In genomic region chr1:38014551-38015203, GRCm38 (mm10) we compare ENCODE assay signal across 28 mouse cellular contexts. TPM values are rescaled to one million over a fixed set of nuclear protein-coding genes. Genes with fewer than 3 reads are reported as not detected.
A peak's percentile ranks its signal among the peaks of the same experiment; 100 is the strongest.
DNase-seq lines count a peak whose midpoint lies in the region; ATAC-seq and TF ChIP-seq lines count a peak whose summit lies in the region.
"Had no signal": no experiment of that assay in that cellular context is flagged by ENCODE, and none has a peak within 500 bp of the region (broad histone marks: within the 10 kb centered on the region; RNA-seq: fewer than 3 reads in every experiment).

No protein-coding gene starts in this region.

- H3K27ac ChIP-seq in liver, embryonic 14.5 days, result peak overlapping the region; percentile 52
- H3K27ac ChIP-seq: embryonic facial prominence, embryonic 15.5 days; forebrain, embryonic 12.5 days; heart, adult 2 months; heart, embryonic 13.5 days; hindbrain, embryonic 15.5 days had no signal

- peaks cover 64% of the 10 kb centered on the region for H3K4me1 ChIP-seq in erythroblast, embryonic 14.5 days (ENCODE audit: control insufficient read depth)
- H3K4me1 ChIP-seq in liver, embryonic 14.5 days (replicated peaks; ENCODE audit: control insufficient read depth in 2 of 2, insufficient read depth in 2 of 2, low read length in 1 of 2), result peaks cover 48% of the 10 kb centered on the region in 2 experiments
- H3K4me1 ChIP-seq: embryonic facial prominence, embryonic 15.5 days; forebrain, embryonic 12.5 days; hindbrain, embryonic 15.5 days had no signal

- TF ChIP-seq EP300 in liver, embryonic 14.5 days (IDR thresholded peaks at IDR 0.05; ENCODE audit: low read depth), result peak; percentile 79

- no peak for ATAC-seq in erythroblast, adult 5-6 weeks (replicated peaks; ENCODE audit: low FRiP score, poor library complexity, severe bottlenecking)
- ATAC-seq in liver, embryonic 14.5 days (ENCODE audit: insufficient read depth), result peak; percentile 63
- ATAC-seq in megakaryocyte progenitor cell, adult 5-6 weeks (replicated peaks; ENCODE audit: poor library complexity), result peak; percentile 54
- ATAC-seq: activated CD4-positive, CD25-positive, alpha-beta regulatory T cell, adult 4 months; forebrain, embryonic 16.5 days; Patski had no signal

- H3K27me3 ChIP-seq in erythroblast, embryonic 14.5 days (ENCODE audit: control insufficient read depth), result no peaks in the 10 kb centered on the region
- H3K27me3 ChIP-seq in liver, embryonic 14.5 days (ENCODE audit: control insufficient read depth, insufficient read depth, low read length), result no peaks in the 10 kb centered on the region
- H3K27me3 ChIP-seq: embryonic facial prominence, embryonic 15.5 days; forebrain, embryonic 12.5 days; heart, embryonic 13.5 days; hindbrain, embryonic 15.5 days; Patski had no signal

- WGBS in liver, embryonic 14.5 days (ENCODE audit: insufficient replicate concordance), result 95% methylated on average over 2 of the region's 2 CpGs

- DNase-seq in liver, result peak; percentile 55
- peak; percentile 49 to 55 (median 50) for DNase-seq in liver, embryonic 14.5 days (ENCODE audit: low read depth in 3 of 3, low spot score in 3 of 3)
- no peak for DNase-seq in right cerebral cortex, adult 2 months (ENCODE audit: low spot score in 2 of 2)
- DNase-seq in frontal cortex, postnatal 14 days (ENCODE audit: low spot score in 2 of 2), result no peak
- DNase-seq in lung, postnatal 4 days, result no peak
- DNase-seq: adrenal gland, postnatal 14 days; cerebellum, adult 2 months; cerebellum, postnatal 10 days; gastrocnemius, postnatal 36 days; heart, adult 2 months; heart, postnatal 36 days had no signal

- H3K9me3 ChIP-seq in erythroblast, embryonic 14.5 days (ENCODE audit: control insufficient read depth, low read length), result no peaks in the 10 kb centered on the region
- H3K9me3 ChIP-seq in liver, embryonic 14.5 days (ENCODE audit: control insufficient read depth, low read length), result no peaks in the 10 kb centered on the region
- H3K9me3 ChIP-seq: embryonic facial prominence, embryonic 15.5 days; forebrain, embryonic 12.5 days; heart, embryonic 13.5 days; hindbrain, embryonic 15.5 days had no signal

- no peak for TF ChIP-seq CTCF in liver, embryonic 14.5 days (IDR thresholded peaks at IDR 0.05; ENCODE audit: low read depth)

- H3K4me3 ChIP-seq in erythroblast, embryonic 14.5 days (replicated peaks), result peak overlapping the region; percentile 18
- H3K4me3 ChIP-seq in liver, embryonic 14.5 days (ENCODE audit: insufficient read depth in 1 of 2, low read depth in 2 of 2, low read length in 2 of 2), result no peak overlapping the region
- H3K4me3 ChIP-seq: embryonic facial prominence, embryonic 15.5 days; forebrain, embryonic 12.5 days; heart, adult 2 months; heart, embryonic 13.5 days; hindbrain, embryonic 15.5 days had no signal

- peaks cover 43% of the 10 kb centered on the region for H3K36me3 ChIP-seq in erythroblast, embryonic 14.5 days (ENCODE audit: control insufficient read depth)
- H3K36me3 ChIP-seq in liver, embryonic 14.5 days (replicated peaks; ENCODE audit: control insufficient read depth, insufficient read depth, low read depth), result peaks cover 20% of the 10 kb centered on the region

- H3K9ac ChIP-seq in liver, embryonic 14.5 days (replicated peaks), result no peak overlapping the region
- H3K9ac ChIP-seq: embryonic facial prominence, embryonic 15.5 days; forebrain, embryonic 12.5 days; heart, embryonic 13.5 days; hindbrain, embryonic 15.5 days had no signal

- H3K4me2 ChIP-seq in liver, embryonic 14.5 days (ENCODE audit: low read depth), result peak overlapping the region; percentile 42
- H3K4me2 ChIP-seq: embryonic facial prominence, embryonic 15.5 days; forebrain, embryonic 12.5 days; heart, embryonic 13.5 days; hindbrain, embryonic 15.5 days had no signal

RNA-seq across cellular contexts. Expression of gene Eif5b, which starts 16.9 kb away (rescaled TPM):
- polyA plus RNA-seq in erythroblast, embryonic 14.5 days (2012), result 10.1 and 11.0 TPM in 2 replicates
- total RNA-seq in erythroblast, adult 5-6 weeks (2015; ENCODE audit: low replicate concordance), result 18.6 and 20.5 TPM in 2 replicates
- total RNA-seq in erythroblast, adult 5-6 weeks (2017; ENCODE audit: low replicate concordance), result 10.6 and 20.4 TPM in 2 replicates
- polyA plus RNA-seq in liver, embryonic 14.5 days (2012; rRNA removed), result 16.8 and 23.9 TPM in 2 replicates
- polyA plus RNA-seq in liver, embryonic 14.5 days (2014; fragmentation: Nextera tagmentation; extraction: Ambion mirVana), result 14.0 and 16.2 TPM in 2 replicates
- total RNA-seq in megakaryocyte progenitor cell, adult 5-6 weeks (2015), result 42.2 and 47.8 TPM in 2 replicates
- total RNA-seq in megakaryocyte progenitor cell, adult 5-6 weeks (2017), result 21.8 and 24.6 TPM in 2 replicates

RNA-seq across cellular contexts. Expression of gene Txndc9, which starts 17.0 kb away (rescaled TPM):
- polyA plus RNA-seq in erythroblast, embryonic 14.5 days (2012), result 0.46 and 1.1 TPM in 2 replicates
- total RNA-seq in erythroblast, adult 5-6 weeks (2015; ENCODE audit: low replicate concordance), result 22.6 and 24.0 TPM in 2 replicates
- total RNA-seq in erythroblast, adult 5-6 weeks (2017; ENCODE audit: low replicate concordance), result 24.8 and 30.1 TPM in 2 replicates
- 9.7 and 20.5 TPM in 2 replicates for polyA plus RNA-seq in liver, embryonic 14.5 days (2012; rRNA removed)
- 59.1 and 65.9 TPM in 2 replicates for polyA plus RNA-seq in liver, embryonic 14.5 days (2014; fragmentation: Nextera tagmentation; extraction: Ambion mirVana)
- 52.8 and 64.3 TPM in 2 replicates for total RNA-seq in megakaryocyte progenitor cell, adult 5-6 weeks (2015)
- total RNA-seq in megakaryocyte progenitor cell, adult 5-6 weeks (2017), result 42.6 and 51.7 TPM in 2 replicates

RNA-seq across cellular contexts. Expression of gene Lyg1, which starts 57.1 kb away (rescaled TPM):
- not detected in 2 replicates for polyA plus RNA-seq in erythroblast, embryonic 14.5 days (2012)
- total RNA-seq in erythroblast, adult 5-6 weeks (2015; ENCODE audit: low replicate concordance), result not detected in 2 replicates
- total RNA-seq in erythroblast, adult 5-6 weeks (2017; ENCODE audit: low replicate concordance), result not detected in 2 replicates
- polyA plus RNA-seq in liver, embryonic 14.5 days (2012; rRNA removed), result not detected in 2 replicates
- not detected in 2 replicates for polyA plus RNA-seq in liver, embryonic 14.5 days (2014; fragmentation: Nextera tagmentation; extraction: Ambion mirVana)
- not detected in 2 replicates for total RNA-seq in megakaryocyte progenitor cell, adult 5-6 weeks (2015)
- total RNA-seq in megakaryocyte progenitor cell, adult 5-6 weeks (2017), result not detected in 2 replicates
- total RNA-seq: adrenal gland, adult 18-20 months; adrenal gland, postnatal 14 days; gastrocnemius, adult 18-20 months; gastrocnemius, postnatal 36 days; heart, adult 2 months; heart, postnatal 36 days had no signal
- polyA plus RNA-seq: activated CD4-positive, CD25-positive, alpha-beta regulatory T cell, adult 4 months; C2C12; cerebellum, adult 2 months; embryonic facial prominence, embryonic 11.5 days; embryonic facial prominence, embryonic 15.5 days; forebrain, embryonic 12.5 days; forebrain, embryonic 16.5 days; frontal cortex, adult 2 months; heart, adult 2 months; heart, embryonic 13.5 days; heart, postnatal 0 days; hindbrain, embryonic 11.5 days; hindbrain, embryonic 15.5 days; Patski had no signal

Comparison
In these comparisons a context has a peak if more than half of its experiments do, and no peak if none do; other contexts are left out.
1. DNase-seq: peak in liver (single experiment) and liver, embryonic 14.5 days (3 of 3); none in right cerebral cortex, adult 2 months (0 of 2), frontal cortex, postnatal 14 days (0 of 2) and lung, postnatal 4 days (0 of 2).